Mouse (Mus musculus) embryonic fibroblast, embryonic 13.5 days (primary cell): ENCODE results near the gene Arhgef39.

Experiments used
- CTCF ChIP-seq: IDR thresholded peaks from 2 replicates; pipeline ENCODE4 v1.5.1; 2011; ENCODE audit warnings: mild to moderate bottlenecking, control low read depth, low read length, moderate library complexity, borderline replicate concordance; ENCODE audit not compliant: insufficient read depth
- POLR2A ChIP-seq: IDR thresholded peaks from 2 replicates; pipeline ENCODE4 v1.6.1; 2011; ENCODE audit warnings: low read depth, mild to moderate bottlenecking, control low read depth, low read length, moderate library complexity

GRCm38 (mm10) chr4:43507938-43508665, 8.6 kb upstream of the Arhgef39 start:
- no peak for TF ChIP-seq CTCF
- TF ChIP-seq POLR2A, result 0 out of 2 replicates have a peak, but pooled peaks have one; percentile 8
